Mouse (Mus musculus) layer of hippocampus, adult 2 months (tissue): ENCODE data around the gene C87436. TPM values are rescaled to one million over a fixed set of nuclear protein-coding genes. Genes with fewer than 3 reads are reported as not detected.

Source experiments
- DNase-seq, 2 experiments: peaks; one replicate each; pipeline ENCODE4 v3.0.0; 2022; ENCODE audit warnings: low spot score in 2 of 2
- H3K27ac ChIP-seq: fragments of 200-600 bp; 2 replicates; pipeline ENCODE4 v1.8.1; 2022
- H3K4me3 ChIP-seq: fragments of 200-600 bp; 2 replicates; pipeline ENCODE4 v1.8.1; 2022; ENCODE audit warnings: mild to moderate bottlenecking
- CTCF ChIP-seq: fragments of 200-600 bp; conservative IDR thresholded peaks from 2 replicates; pipeline ENCODE4 v1.8.1; 2022; ENCODE audit warnings: antibody characterized with exemption, mild to moderate bottlenecking, moderate library complexity
- long read RNA-seq, 2 experiments: library from polyadenylated mRNA; stranded (forward); transcript quantifications; one replicate each; pipeline ENCODE4 v2.0.0; 2021; ENCODE audit warnings: borderline mapping rate in 2 of 2
- total RNA-seq, 2 experiments: library from RNA; stranded (reverse); gene quantifications; 2 replicates each; pipeline ENCODE4 v1.2.3; 2021

The C87436 gene
- total RNA-seq, result 10 to 100 TPM; 18.9 to 20.6 TPM
- long read RNA-seq, experiment 1, partial matches to known transcripts, result 0 of 19 reads
- long read RNA-seq, experiment 1, other reads (novel, unspliced or antisense), result 17 of 19 reads
- long read RNA-seq, experiment 2, transcript C87436-201 (10 exons, 2,534 nt), result major isoform, 5 of 19 reads
- long read RNA-seq, experiment 2, partial matches to known transcripts, result 3 of 19 reads
- long read RNA-seq, experiment 2, other reads (novel, unspliced or antisense), result 11 of 19 reads

DNA sequence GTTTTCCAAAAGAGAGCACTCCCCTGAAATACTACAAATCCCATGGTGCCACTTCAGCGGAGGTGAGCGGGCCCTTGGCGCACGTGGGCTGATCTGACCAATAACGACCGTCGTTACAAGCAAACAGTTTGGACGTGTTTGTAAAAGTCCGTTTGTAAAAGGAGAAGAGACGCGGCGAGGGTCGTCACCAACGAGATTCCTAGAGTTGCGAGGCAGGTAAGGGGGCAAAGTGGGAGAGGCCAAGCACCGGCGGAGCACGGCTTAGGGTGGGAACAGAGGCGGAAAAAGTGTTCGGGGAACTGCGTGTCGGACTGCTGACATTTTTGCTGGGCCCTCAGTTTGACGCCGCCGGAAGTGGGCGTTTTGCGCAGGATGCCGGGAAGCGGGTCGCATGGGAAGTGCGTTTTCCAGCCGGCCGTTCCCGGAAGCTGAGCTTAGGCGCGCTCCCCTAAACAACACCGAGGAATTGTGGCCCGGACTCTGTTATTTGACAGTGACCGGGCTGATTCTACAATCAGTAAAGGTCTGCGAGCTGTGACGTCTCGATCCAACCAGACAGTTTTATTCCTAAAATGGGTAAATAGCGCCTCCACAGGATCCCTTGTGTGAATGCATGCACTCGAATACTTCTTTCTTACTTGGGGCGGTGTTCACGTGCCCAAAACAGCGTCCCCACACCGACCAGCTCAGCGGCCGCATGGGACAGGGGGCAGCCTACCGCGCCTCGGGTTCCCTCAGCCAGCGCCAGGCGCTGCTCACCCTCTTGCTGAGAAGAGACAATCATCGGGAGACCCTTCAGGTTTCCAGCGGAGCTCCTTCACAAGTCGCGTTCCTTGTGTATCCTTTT is at the start of gene C87436:
Gene C87436 (plus strand): TSS at position 103 of the 847 bp plus-strand sequence.
- Histone ChIP-seq H3K27ac (peak within 1 kb of the TSS; percentile 99), H3K4me3 (peak within 1 kb of the TSS; percentile 93)
- TF ChIP-seq CTCF, result peak; percentile 86
- peak; percentile 96 to 97 for DNase-seq

GRCm38 (mm10) chr6:86388461-86388860 is 49.7 kb upstream of the C87436 start:
- TF ChIP-seq CTCF, result no peak
- Histone ChIP-seq H3K27ac (no peak overlapping the region), H3K4me3 (no peak overlapping the region)
- no peak for DNase-seq

GRCm38 (mm10) chr6:86391326-86391725 is 46.8 kb upstream of the C87436 start:
- H3K27ac ChIP-seq, result no peak overlapping the region
- no peak overlapping the region for H3K4me3 ChIP-seq
- no peak for DNase-seq
- TF ChIP-seq CTCF, result peak; percentile 68

- no peak for DNase-seq
- peak; percentile 57 for TF ChIP-seq CTCF
- no peak overlapping the region for H3K27ac ChIP-seq
- no peak overlapping the region for H3K4me3 ChIP-seq
Measured at GRCm38 (mm10) chr6:86393187-86393586, 45.0 kb upstream of the C87436 start.

GRCm38 (mm10) chr6:86394078-86394720 is 44.0 kb upstream of the C87436 start:
- no peak for TF ChIP-seq CTCF
- no peak for DNase-seq
- H3K4me3 ChIP-seq, result no peak overlapping the region
- no peak overlapping the region for H3K27ac ChIP-seq

DNA sequence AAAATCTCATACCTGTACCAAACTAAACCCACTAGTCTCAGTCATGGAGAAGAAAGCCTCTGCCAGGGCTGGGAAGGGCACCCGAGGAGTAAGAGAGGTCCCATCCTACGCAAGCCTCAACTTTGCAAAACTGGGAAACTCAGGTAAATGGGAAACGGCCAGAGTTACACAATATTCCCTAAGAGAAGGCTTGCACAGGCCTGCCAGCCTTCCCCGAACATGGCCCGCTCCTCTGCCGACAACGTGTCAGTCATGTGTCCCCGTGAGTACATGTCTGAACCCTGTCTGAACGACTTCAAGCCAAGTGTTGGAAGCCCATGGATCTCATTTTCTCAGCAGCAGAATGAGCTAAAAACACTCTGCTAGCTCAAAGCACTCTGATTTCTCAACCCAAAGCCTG is 43.2 kb upstream of the C87436 start:
- no peak overlapping the region for H3K27ac ChIP-seq
- DNase-seq, result no peak
- no peak for TF ChIP-seq CTCF
- H3K4me3 ChIP-seq, result peak overlapping the region; percentile 100

- no peak for TF ChIP-seq CTCF
- DNase-seq, result no peak
- H3K27ac ChIP-seq, result peak overlapping the region; percentile 96
Measured at GRCm38 (mm10) chr6:86395969-86396368, 42.2 kb upstream of the C87436 start.

GRCm38 (mm10) chr6:86396581-86397256 is 41.5 kb upstream of the C87436 start, which contains the start of gene Pcyox1:
TSS of gene Pcyox1 (minus strand) at chr6:86397154.
- Histone ChIP-seq H3K27ac (peak within 1 kb of the TSS; percentile 96), H3K4me3 (peak within 1 kb of the TSS; percentile 100)
- TF ChIP-seq CTCF, result no peak
- peak; percentile 86 to 88 for DNase-seq

More at GRCm38 (mm10) chr6:86395969-86396368, 42.2 kb upstream of the C87436 start:
- H3K4me3 ChIP-seq, result peak overlapping the region; percentile 100

- DNase-seq, result no peak
- Histone ChIP-seq H3K4me3 (peak overlapping the region; percentile 100), H3K27ac (peak overlapping the region; percentile 96)
- TF ChIP-seq CTCF, result no peak
Measured at GRCm38 (mm10) chr6:86397257-86397980, 40.8 kb upstream of the C87436 start.

GRCm38 (mm10) chr6:86398986-86399385 is 39.2 kb upstream of the C87436 start:
- Histone ChIP-seq H3K4me3 (no peak overlapping the region), H3K27ac (no peak overlapping the region)
- no peak for TF ChIP-seq CTCF
- no peak for DNase-seq

DNA sequence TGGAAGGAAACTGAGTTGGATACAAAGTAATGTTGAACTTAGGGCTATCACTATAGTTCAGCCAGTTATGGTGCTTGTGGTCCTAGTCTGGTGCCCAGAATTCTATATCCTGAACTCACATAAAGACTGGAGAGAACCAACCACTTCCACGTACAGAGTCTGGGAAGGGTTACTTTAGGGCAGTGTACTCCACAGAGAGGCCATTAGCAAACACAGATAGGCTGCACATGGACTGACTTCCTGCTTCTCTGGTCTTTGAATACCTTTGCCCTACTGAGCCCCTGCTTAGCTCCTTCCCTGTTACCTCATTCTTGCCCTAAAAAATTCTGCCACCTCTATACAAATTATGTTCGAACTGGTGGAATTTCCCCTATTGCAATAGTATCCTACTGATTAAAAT is 38.2 kb upstream of the C87436 start:
- DNase-seq, result no peak
- H3K4me3 ChIP-seq, result no peak overlapping the region
- H3K27ac ChIP-seq, result no peak overlapping the region
- TF ChIP-seq CTCF, result no peak

DNA sequence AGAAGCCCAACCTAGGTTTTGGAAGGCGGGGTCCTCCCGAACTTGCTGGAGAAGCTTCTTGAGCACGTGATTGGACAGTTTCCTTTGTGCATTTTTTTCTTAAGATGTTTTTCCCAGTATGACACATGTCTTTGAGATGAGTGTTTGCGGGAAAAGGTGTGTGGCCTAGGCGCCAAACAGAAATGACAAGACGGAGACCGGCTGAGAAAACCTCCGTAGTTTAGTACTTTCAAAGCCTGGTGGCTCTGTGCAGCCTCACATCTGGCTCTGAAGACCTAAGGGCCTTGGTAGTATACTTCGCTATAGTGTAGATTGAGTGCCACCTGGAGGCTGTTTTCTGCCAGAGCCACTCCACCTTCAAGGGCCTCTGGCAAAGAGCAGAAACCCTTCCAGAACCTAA is 37.2 kb upstream of the C87436 start:
- H3K4me3 ChIP-seq, result no peak overlapping the region
- no peak overlapping the region for H3K27ac ChIP-seq
- peak; percentile 47 to 52 for DNase-seq
- peak; percentile 79 for TF ChIP-seq CTCF
